Mouse (Mus musculus): ENCODE measurements around the gene Ofcc1.

Gene Ofcc1

DNA sequence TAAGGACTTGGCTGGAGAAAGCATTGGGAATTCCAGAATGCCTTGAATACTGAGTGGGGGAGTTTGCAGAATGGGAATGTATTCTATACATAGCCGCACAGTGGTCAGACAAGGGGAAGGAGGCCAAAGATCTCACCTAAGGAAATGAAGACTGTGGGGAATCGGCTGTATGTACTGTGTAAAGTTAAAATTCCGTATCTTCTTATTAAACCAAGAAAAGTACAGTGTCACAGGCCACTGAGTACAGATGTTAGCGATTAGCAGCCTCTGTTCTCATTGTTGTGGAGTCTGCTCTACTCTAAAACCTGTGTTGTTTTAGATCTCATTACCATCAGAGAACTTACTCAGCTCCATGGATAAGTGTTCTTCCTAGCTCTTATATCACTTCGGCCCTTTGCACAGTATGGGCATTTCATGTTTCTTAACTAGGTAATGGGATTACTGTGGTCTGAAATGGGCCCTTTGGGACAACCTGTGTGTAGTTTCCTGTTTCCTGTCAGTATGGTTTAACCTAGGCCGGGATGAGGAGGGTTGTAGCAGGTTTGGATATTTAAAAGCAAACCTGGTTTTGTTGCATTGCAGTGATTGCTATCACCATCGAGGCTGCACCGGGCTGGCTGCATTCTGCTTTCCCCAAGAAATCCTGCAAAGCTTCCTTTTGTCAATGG lies 392.8 kb downstream of the Ofcc1 start:
- no peak for TF ChIP-seq GATA4 (IDR thresholded peaks at IDR 0.05; ENCODE audit: insufficient replicate concordance, low read length)

DNA sequence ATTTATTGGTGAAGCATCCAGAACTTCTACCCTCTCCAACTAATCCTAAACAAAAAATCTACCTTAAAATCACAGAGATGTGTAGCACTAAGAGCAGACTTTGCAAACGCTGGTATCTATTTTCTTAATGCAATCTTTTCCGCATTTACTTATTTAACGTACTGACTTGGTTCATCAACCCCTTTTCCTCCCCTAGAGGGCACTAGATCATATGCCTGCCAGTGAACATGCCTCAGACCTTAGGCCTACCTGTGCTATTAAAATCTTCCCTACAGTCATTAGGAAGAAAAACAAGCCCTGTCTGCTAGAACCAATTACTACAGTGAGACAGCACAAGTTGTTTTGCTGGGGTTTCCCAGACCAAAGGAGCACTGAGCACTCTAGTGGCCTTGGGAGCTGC lies 404.0 kb downstream of the Ofcc1 start:
- no peak for TF ChIP-seq GATA4 (IDR thresholded peaks at IDR 0.05; ENCODE audit: insufficient replicate concordance, low read length)

DNA sequence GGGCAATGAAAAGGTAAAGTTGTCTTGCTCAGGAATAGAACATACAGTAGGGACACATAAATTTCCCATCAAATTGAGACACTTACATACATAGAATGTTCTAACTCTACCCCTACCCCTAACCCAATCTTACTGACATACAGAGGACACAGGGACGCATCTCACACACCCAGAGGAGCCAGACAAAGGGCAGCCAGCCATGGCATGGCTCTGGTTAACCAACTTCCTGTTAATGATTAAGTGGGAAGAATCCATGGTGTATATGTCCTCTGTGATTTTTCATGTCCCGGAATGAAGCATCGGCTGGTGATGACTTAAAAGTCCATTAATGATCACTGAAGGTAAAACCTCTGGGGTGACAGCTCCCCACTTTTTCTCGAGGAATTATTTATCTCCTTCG lies 405.2 kb downstream of the Ofcc1 start:
- no peak for TF ChIP-seq GATA4 (IDR thresholded peaks at IDR 0.05; ENCODE audit: insufficient replicate concordance, low read length)

Data from liver, adult (tissue).